Mouse (Mus musculus) thymus, postnatal 10 days (tissue): ENCODE data around the gene Ptpra.
"Not testable (repeated sequence)": the region's sequence is repeated elsewhere in the genome, so short reads cannot be mapped to it uniquely, and the experiment has no call there.

ENCODE experiments used
- DNase-seq, 2 experiments: peaks; one replicate each; pipeline ENCODE4 v3.0.0; 2021; ENCODE audit warnings: low spot score in 2 of 2

Ptpra gene

DNA sequence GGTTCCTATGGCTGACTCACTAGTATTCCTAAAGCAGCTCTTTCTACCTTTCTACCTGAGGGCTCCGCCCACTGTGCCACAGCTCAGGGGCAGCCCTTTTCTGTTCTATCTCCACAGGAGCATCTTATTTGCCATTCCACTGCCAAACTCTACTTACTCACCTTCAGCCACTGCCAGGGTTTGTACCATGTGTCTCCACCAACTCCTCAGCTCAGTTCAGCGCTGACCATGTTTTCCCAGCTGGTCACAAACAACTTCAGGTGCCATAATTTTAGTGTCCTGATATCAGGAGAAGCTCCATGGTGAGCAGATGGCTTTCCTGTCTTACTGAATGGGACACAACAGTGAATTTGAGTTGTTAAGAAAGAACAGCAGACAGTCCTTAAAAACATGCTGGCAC lies 107.4 kb downstream of the Ptpra start:
- DNase-seq, result no peak

DNA sequence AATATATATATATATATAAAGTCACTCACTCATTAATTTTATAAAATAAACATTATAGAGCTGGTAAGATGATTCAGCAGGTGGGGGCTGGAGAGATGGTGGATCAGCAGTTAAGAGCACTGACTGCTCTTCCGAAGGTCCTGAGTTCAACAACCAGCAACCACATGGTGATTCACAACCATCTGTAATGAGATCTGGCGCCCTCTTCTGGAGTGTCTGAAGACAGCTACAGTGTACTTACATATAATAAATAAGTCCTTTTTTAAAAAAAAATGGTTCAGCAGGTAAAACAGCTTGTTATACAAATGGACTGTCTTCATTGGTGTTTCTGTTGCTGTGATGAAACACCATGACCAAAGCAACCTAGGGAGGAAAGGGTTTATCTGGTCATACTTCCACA lies 107.9 kb downstream of the Ptpra start:
- no peak for DNase-seq

DNA sequence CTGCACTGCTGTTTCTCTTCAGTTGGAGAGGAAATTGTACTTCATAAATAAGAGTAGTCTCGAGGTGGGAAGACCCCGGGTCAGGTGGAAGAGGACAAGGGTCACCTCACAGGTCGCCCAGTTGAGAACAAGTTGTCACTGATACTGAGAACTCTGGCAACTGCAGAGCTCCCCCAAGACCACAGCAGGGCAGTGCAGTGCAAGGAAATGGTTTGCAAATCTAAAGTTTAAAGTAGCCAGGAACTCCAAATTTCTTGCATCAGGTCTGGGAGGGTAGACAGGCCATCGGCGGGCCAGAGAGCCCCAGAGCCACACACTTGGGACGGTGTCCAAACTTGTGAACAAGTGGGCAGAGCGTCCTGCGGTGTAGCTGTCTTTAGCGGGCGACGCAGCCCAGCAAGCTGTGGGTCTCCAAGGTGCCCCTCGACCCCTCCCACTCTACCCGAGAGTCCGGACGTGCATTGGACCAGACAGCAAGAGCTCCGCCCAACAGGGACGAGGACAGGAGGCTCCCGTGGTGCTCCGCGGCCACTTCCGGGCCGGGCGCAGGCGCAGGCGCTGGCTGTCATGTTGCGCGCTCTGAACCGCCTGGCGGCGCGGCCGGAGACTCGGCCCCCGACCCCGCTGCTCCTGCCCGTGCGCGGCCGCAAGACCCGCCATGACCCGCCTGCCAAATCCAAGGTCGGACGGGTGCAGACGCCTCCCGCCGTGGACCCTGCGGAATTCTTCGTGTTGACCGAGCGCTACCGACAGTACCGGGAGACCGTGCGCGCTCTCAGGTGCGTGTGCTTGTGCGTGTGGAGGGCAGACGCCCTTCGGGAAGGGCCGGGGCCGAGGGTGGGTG lies 113.4 kb downstream of the Ptpra start, which contains the start of gene Mrps26:
Gene Mrps26 (plus strand): TSS at position 531 of the 844 bp plus-strand sequence.
- peak; percentile 87 to 90 for DNase-seq

DNA sequence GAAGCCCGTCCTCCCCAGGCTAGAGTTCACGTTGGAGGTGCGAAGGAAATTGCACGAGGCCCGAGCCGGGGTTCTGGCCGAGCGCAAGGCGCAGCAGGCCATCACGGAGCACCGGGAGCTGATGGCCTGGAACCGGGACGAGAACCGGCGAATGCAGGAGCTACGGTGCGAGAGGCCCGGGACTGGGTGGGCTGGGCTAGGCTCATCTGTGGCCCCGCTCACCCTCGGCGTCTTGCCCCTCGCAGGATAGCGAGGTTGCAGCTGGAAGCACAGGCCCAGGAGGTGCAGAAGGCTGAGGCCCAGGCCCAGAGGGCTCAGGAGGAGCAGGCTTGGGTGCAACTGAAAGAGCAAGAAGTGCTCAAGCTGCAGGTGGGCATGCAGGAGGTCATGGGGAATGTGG lies 114.0 kb downstream of the Ptpra start:
- peak in 1 of 2 experiments; percentile 30 for DNase-seq

DNA sequence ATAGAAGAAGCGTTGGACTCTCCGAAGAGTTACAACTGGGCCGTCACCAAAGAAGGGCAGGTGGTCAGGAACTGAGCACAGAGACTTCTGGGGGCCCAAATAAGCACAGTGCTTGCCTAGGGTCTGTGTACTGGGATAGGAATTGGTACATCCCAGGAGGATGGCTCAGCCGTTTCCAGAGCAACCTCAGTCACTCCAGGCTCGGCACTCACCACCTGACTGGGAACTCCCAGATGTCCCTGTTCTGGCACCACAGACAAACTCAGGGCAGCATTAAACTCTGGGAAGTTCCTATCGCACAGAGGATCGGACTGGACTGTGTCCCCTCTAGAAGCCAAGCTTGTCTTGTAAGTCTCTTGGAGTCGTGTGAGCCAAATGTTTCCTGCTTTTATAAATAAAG lies 114.9 kb downstream of the Ptpra start:
- no peak for DNase-seq

DNA sequence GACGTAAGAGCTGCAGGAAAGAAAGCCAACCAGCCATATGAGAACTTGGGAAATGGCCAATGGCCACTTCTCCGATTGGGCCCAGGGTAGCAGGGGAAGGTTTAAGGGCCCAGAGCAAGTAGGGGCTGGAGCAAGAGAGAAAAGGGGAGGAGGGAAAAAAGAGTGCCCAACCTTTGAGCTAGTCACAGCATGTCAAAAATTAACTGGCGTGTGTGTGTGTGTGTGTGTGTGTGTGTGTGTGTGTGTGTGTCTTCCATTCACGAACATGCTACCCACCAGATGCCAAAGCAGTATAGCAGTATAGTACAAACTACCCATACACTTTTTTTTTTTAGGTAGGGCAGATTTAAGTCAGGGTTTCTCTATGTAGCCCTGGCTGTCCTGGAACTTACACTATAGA lies 118.8 kb downstream of the Ptpra start:
- DNase-seq, result no peak

DNA sequence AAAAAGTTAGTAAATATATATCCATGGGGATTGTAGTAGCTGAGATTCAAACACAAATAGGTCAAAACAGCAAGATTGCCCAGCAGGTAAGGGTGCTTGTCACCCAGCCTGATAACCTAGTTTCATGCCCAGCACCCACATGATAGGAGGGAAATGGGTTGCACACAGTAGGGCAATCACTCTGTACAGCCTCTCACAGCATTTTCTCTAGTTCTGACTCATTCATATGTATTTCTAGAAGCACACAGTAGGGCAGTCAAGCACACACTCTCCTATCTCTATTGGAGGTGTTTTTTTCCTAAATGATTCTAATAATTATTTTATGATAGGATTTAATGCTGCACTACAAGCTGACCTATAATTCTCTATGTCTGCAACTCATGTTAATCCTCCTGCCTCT lies 119.8 kb downstream of the Ptpra start:
- DNase-seq, result no peak

DNA sequence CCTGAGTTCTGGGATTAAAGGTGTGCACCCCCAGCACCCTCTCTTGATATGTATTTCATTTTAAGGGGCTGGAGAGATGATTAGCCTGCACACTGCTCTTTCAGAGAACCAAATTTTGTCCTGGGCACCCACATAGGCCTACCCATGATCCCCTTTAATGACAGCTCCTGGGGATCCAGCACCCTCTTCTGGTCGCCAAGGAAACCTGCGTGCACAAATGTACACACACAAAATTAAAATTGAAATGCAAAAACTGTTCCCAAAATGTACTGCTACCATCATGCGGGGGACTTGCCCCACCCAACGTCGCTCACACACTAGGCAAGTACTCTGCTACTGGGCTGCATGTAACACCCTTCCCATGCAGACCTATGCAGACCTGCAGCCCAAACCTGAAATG lies 124.9 kb downstream of the Ptpra start:
- DNase-seq, result no peak

DNA sequence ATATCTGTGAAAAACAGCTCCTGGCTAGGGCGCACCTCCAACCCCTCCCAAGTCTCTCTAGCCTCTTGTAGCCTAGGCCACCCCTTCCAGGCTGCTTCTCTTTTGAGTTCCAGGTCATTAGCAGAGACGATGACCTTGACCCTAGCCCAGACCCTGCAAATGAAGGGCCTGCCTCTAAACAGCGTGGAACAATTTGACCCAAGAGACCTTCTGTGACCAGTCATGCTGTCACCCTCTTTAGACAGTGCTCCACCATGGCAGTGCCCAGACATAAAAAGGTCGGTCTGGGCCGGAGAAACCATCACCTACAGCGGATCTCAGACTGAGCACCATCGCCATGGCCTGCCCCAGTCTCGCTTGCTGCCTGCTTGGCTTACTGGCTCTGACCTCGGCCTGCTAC lies 125.8 kb downstream of the Ptpra start, which contains the start of gene Oxt:
Gene Oxt (plus strand): TSS at position 301 of the 400 bp plus-strand sequence.
- DNase-seq, result no peak

DNA sequence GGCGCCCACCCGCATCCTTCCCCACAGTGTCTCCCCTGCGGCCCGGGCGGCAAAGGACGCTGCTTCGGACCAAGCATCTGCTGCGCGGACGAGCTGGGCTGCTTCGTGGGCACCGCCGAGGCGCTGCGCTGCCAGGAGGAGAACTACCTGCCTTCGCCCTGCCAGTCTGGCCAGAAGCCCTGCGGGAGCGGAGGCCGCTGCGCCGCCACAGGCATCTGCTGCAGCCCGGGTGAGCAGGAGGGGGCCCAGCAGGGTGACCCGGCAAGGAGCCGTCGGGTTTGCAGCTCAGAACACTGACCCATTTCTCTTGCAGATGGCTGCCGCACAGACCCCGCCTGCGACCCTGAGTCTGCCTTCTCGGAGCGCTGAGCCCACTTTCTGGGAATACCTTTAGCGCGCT lies 126.5 kb downstream of the Ptpra start:
- DNase-seq, result not testable (repeated sequence)

DNA sequence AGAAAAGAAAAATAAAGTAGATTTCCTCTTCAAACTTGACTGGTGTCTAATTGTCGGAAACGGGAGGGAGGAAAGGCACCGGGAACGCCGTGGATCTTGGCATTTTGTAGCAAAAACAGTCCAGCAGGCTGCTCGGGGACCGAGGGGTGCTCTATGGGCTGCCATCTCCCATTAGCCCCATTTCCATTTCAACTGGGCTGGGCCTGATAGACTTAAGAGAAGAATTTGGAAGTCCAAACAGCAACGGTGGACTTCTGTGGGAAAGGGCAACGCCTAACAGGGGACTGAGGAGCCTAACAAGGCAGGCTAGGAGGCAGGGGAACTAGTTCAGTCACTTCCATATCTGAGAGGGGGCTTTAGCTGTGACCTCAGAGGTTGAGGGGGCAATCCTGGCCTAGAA lies 126.9 kb downstream of the Ptpra start:
- no peak for DNase-seq

DNA sequence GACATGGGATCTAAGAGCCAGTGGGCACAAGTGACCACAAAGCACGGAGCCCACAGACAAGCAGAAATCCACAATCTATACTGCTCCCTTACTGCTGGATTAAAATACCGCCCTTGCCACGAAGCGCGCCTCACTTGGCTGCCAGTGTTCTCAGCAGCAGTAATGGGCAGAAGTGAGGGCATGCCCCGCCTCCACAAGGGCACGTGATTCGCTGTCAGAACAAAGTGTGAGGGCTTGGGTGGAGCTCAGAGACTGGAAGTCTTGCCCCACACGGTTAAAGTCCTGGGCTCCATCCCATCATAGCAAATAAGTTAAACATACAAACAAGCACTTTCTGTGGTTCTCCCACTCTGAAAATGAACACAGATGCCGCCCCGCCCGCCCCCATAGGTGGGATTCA lies 127.6 kb downstream of the Ptpra start:
- peak; percentile 21 to 23 for DNase-seq

DNA sequence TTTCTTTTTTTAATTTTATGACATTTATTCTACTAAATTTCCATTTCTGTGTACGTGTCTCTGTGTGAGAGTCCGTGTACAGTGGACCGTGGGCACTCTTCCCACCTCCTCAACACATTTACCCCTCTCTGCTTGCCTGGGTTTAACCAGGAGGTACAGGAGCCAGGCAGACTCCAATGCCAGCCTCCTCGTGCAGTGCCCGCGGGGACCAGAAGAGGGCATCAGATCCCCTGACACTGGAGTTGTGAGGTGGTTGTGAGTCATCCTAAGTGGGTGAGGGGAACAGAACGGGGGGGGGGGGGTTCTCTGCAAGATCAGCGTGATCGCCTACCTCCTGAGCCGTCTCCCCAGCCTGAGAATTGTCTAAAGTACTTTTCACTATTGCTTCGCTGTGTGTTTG lies 128.1 kb downstream of the Ptpra start:
- DNase-seq, result peak; percentile 42 to 67

DNA sequence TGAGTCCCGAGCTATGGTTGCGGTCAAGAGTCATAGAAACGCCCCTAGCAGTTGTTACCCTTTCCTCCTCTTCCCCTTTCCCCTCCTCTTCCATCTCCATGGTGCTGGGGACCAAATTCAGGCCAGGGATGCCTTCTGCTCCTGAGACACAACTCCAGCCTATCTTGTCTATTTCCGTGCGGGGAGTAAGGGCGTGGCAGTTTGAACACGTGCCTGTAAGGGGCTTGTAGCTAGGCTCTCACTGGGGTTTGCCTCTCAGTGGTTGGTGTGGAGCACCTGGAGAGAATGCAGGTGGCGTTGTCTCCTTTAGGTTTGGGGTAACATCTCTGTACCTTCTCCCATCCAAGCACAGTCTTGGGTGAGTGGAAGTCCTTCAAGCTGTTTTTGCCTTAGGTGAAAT lies 129.7 kb downstream of the Ptpra start:
- DNase-seq, result no peak

DNA sequence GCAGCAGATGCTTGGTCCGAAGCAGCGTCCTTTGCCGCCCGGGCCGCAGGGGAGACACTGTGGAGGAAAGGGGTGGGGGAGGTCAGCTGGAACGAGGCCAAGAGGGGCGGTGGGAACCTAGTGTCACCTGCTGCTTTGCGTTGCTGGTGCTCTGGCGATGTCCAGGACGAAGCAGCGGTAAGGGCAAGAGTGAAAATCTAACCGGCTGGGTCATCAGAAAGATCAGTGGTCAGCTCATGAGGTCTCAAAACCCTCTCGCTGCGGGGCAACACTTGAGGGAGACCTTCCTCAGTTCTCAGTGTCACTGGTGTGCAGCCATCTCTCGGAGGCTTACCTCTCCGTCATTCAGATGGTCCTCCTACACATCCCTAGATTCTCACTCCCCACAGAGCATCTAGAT lies 131.1 kb downstream of the Ptpra start:
- no peak for DNase-seq

DNA sequence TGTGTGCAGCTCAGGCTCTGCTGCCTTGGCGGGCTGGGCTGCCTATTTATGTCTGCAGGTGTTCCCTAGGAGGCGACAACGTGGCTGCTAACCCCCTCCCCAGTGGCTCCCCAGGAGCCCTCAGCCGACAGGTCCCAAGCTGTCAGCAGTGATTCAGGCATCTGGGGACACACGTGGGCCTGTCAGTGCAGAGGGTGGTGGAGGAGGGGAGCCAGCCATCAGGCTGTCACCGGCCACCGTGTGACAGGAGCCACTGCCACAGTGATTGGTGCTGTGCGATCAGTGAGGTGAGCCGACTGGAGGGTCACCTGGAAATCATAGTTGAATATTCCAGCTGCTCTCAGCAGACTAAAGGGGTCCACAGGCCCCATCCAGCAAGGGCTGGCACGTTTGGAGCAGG lies 132.5 kb downstream of the Ptpra start, which contains the start of gene Avp:
Gene Avp (minus strand): TSS at position 3 of the 400 bp plus-strand sequence.
- DNase-seq, result no peak

DNA sequence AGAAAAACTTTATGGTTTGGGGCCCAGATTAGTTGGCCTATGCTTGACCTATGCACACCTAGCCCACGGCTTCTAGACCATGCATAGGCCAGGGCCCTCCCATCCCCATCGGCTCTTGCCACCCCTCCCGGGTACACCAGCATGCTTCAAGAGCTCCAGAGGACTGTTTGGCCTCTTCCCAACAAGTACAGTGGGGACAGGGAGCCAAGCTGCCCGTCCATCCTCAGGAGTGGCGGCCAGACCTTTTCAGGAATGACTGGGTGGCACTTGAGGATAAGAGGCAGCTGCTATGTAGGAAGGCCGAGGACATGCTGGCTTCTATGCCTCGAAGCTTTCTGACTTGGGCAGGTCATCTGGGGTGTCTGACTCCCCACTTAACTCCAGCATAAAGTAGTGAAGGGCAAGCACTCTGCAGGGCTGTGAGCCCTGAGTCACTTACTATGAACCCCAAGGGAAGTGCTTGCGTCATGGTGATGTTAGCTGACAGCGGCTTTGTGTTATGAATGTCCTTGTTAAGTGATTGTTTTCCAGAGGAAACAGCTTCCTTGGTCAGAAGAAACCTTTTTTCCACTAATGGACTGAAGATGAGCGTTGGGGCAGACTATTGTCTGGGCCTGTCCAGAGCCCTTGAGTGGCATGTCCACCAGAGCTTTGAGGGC lies 134.0 kb downstream of the Ptpra start:
- DNase-seq, result no peak

DNA sequence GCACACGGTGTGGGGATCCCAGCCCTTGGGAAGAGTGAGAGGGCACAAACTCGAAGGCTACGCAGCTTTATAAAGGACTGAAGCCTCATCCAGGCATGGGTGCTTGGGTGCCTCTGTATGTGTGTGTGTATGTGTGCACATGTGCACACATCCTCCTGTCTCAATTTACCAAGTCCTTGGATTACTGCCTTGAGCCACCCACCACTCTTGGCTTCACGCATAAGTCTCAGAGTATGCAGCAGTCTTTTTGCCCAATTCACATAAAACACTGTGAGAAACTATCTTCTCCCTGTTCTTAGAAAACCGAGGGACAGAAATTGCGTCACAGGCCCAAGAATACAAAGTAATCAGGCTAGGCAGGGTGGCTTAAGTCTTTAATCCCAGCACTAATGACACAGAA lies 135.9 kb downstream of the Ptpra start:
- DNase-seq, result no peak

DNA sequence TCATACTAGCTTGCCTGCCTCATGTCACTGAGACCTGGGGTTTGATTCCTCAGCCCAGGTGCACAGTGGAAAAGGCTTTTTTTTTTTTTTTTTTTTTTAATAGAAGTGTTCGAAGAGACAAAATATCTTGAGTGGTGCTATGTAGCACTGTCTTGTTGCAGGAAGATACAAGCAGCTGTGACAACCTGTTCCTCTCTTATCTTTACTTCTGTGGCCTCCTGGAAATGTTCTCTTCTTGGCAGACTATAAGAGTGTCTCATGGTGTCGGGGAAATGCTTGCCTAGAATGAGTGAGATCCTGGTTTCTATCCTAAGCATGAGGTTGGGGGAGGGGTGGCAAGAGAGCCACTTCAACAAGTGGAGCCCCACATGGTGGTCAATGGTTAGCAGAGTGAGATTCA lies 138.3 kb downstream of the Ptpra start:
- no peak for DNase-seq

DNA sequence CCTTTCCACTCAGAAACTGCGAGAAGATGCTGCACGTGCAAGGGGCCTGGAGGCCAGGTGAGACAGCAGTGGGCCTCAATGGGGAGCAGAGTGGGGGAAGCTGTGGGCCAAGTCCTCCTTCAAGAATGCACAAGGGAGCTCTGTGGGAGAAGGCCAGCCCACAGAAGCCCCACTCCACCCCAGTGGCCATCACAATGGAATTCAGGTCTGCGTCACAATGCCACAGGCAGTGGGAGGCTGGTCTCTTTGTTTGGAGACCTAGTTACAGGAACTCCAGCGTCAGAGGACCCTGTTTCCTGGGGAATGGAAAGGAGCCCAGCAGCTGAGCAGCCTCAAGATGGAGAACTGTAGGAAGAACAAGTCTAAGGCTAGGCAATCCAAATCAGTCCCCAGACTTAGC lies 139.1 kb downstream of the Ptpra start:
- no peak for DNase-seq

DNA sequence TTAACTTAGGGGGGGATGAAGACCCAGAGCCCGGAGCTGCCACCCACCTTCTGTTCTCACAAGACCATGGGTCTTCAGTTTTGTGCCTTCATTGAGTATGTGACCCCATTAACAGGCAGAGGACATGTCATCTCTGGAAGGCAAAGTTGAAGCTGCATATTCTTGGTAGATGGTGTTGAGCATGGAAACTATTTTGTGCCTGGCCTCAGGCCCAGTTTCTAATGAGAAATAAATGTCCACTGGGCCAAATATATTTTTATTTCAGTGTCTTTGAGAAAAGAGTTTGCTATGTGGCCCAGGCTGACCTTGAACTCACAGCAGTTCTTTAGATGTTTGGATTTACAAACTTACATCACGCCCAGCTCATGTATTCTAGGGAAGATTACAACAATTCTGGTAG lies 139.7 kb downstream of the Ptpra start:
- DNase-seq, result no peak

DNA sequence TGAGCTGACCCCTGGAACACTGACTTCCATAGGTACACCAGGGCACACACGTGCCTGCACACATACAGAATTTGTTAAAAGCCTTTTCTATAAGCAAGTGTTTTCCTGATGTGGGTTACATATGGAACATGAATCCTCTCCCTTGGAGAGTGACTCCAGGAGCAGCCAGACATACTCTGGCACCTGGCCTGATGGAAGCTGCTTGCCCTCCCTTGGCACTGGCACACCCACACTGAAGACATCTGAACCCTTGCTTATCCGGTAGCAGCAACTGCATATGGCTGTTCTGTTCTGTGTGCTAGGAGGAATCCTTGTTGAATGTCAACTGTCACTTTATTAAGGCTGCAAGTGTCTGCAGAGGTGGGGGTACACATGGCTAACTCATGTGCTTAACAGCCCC lies 140.9 kb downstream of the Ptpra start:
- no peak for DNase-seq

DNA sequence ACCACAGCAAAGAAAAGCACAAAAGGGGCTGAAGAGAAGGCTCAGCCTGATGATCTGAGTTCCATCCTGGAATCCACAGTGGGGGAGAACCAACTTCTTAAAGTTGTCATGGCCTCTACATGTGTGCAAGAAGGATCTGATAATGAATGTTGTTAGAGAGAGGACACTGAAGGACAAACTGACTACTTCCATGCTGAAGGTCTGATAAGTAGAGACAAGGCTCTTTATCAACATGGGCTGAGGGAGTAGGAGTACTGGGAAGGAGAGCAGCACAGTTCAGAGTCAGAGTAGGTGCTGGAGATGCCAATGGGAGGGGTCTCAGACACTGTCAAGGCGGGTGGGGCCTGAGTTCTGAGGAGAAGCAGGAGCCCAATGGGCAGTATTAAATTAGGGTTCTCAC lies 145.5 kb downstream of the Ptpra start:
- no peak for DNase-seq
